Mouse (Mus musculus) right cerebral cortex, adult 2 months (tissue): Measurements from ENCODE around the gene Adora2a.
"Not testable (repeated sequence)": the region's sequence is repeated elsewhere in the genome, so short reads cannot be mapped to it uniquely, and the experiment has no call there.

Experiments used
- DNase-seq, 2 experiments: peaks; one replicate each; pipeline ENCODE4 v3.0.0; 2021 to 2022; ENCODE audit warnings: low spot score in 2 of 2

The Adora2a gene

GRCm38 (mm10) chr10:75345265-75345664, 28.6 kb downstream of the Adora2a start:
- no peak for DNase-seq

GRCm38 (mm10) chr10:75350564-75350963, 33.9 kb downstream of the Adora2a start:
- DNase-seq, result no peak

GRCm38 (mm10) chr10:75352541-75352940, 35.9 kb downstream of the Adora2a start:
- no peak for DNase-seq

GRCm38 (mm10) chr10:75353838-75354241, 37.2 kb downstream of the Adora2a start:
- DNase-seq, result not testable (repeated sequence)

- no peak for DNase-seq
Observed at GRCm38 (mm10) chr10:75355341-75355740, 38.7 kb downstream of the Adora2a start.

- peak in 1 of 2 experiments; percentile 7 for DNase-seq
Observed at GRCm38 (mm10) chr10:75364214-75364690, 47.6 kb downstream of the Adora2a start.

- no peak for DNase-seq
Observed at GRCm38 (mm10) chr10:75364796-75365195, 48.1 kb downstream of the Adora2a start.

- DNase-seq, result no peak
Observed at GRCm38 (mm10) chr10:75365231-75365633, 48.6 kb downstream of the Adora2a start.

- DNase-seq, result peak in 1 of 2 experiments; percentile 4
Observed at GRCm38 (mm10) chr10:75373655-75374351, 57.1 kb downstream of the Adora2a start.

GRCm38 (mm10) chr10:75378688-75379087, 62.0 kb downstream of the Adora2a start:
- DNase-seq, result no peak
